Comparison of ENCODE assay signal across 10 mouse cellular contexts in the genomic region with DNA sequence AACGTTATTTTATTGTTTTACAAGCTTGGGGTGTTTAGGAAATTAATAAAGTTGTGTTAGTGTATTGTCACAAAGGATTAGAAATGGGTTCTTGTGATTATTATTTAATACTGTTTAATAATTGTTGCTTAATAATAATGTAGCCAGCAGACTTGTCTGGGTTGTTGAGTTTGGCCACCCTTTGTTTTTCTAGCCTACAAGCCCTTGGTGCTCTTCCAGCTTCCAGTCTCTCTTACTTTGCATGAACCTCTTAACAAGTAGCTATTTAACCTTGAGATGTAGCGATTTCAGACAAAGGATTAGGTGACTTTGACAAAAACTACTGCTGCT. TPM values are rescaled to one million over a fixed set of nuclear protein-coding genes. Genes with fewer than 3 reads are reported as not detected.
DNase-seq lines count a peak whose midpoint lies in the region; ATAC-seq and TF ChIP-seq lines count a peak whose summit lies in the region.
"Had no signal": no experiment of that assay in that cellular context is flagged by ENCODE, and none has a peak within 500 bp of the region (broad histone marks: within the 10 kb centered on the region; RNA-seq: fewer than 3 reads in every experiment).

No protein-coding gene starts in this region.

- WGBS in forebrain, embryonic 14.5 days = 68% methylated on average over 2 of the region's 2 CpGs
- 71% methylated on average over 2 of the region's 2 CpGs for WGBS in forebrain, embryonic 10.5 days
- 37% methylated on average over 2 of the region's 2 CpGs for WGBS in kidney, postnatal 0 days
- 79% methylated on average over 2 of the region's 2 CpGs for WGBS in midbrain, embryonic 15.5 days

- no peak for DNase-seq in forebrain, embryonic 14.5 days (ENCODE audit: low spot score)
- DNase-seq in forebrain, embryonic 10.5 days (ENCODE audit: extremely low spot score, low spot score) = no peak
- DNase-seq in kidney, postnatal 0 days (ENCODE audit: low spot score) = peak; percentile 24
- DNase-seq in kidney, adult 8-10 months = no peak
- DNase-seq in fat pad, adult 2 months (ENCODE audit: extremely low read depth, low read depth, low spot score) = peak; percentile 80
- no peak for DNase-seq in embryo, embryonic 10.5 days (ENCODE audit: low spot score)
- DNase-seq: gastrocnemius, postnatal 25 days; spleen, adult 18-20 months had no signal

- 0 out of 2 replicates have a peak overlapping the region, but pooled peaks have one; percentile 8 for H3K9ac ChIP-seq in forebrain, embryonic 14.5 days (ENCODE audit: low read length)
- H3K9ac ChIP-seq in kidney, postnatal 0 days (ENCODE audit: low read depth, low read length) = no peak overlapping the region
- no peak overlapping the region for H3K9ac ChIP-seq in midbrain, embryonic 15.5 days

- no peaks in the 10 kb centered on the region for H3K36me3 ChIP-seq in forebrain, embryonic 14.5 days (ENCODE audit: control insufficient read depth, insufficient read depth, low read length)
- H3K36me3 ChIP-seq in forebrain, embryonic 10.5 days (replicated peaks) = peaks cover 3% of the 10 kb centered on the region; the same call in 1 of the 2 replicates
- H3K36me3 ChIP-seq in kidney, postnatal 0 days (ENCODE audit: insufficient read depth, low read length) = no peaks in the 10 kb centered on the region
- no peaks in the 10 kb centered on the region for H3K36me3 ChIP-seq in midbrain, embryonic 15.5 days (replicated peaks)

- H3K27me3 ChIP-seq in forebrain, embryonic 14.5 days (replicated peaks; ENCODE audit: control insufficient read depth, insufficient read depth, low read length) = no peaks in the 10 kb centered on the region
- H3K27me3 ChIP-seq in forebrain, embryonic 10.5 days (ENCODE audit: poor library complexity, severe bottlenecking) = no peaks in the 10 kb centered on the region
- H3K27me3 ChIP-seq in kidney, postnatal 0 days (ENCODE audit: insufficient read depth, low read length) = no peaks in the 10 kb centered on the region
- H3K27me3 ChIP-seq in midbrain, embryonic 15.5 days (replicated peaks) = no peaks in the 10 kb centered on the region

- peak overlapping the region; percentile 84; the same call in 1 of the 2 replicates for H3K4me2 ChIP-seq in forebrain, embryonic 14.5 days (ENCODE audit: low read length)
- peak overlapping the region; percentile 81 for H3K4me2 ChIP-seq in kidney, postnatal 0 days (ENCODE audit: low read length)
- H3K4me2 ChIP-seq in midbrain, embryonic 15.5 days = peak overlapping the region; percentile 72; the same call in 1 of the 2 replicates

- H3K27ac ChIP-seq in forebrain, embryonic 14.5 days (ENCODE audit: low read depth, low read length) = no peak overlapping the region
- no peak overlapping the region for H3K27ac ChIP-seq in forebrain, embryonic 10.5 days
- no peak overlapping the region for H3K27ac ChIP-seq in kidney, postnatal 0 days
- H3K27ac ChIP-seq in midbrain, embryonic 15.5 days = no peak overlapping the region

- H3K4me1 ChIP-seq in forebrain, embryonic 14.5 days (ENCODE audit: control insufficient read depth, insufficient read depth, low read length) = peaks cover 19% of the 10 kb centered on the region
- peaks cover 23% of the 10 kb centered on the region for H3K4me1 ChIP-seq in forebrain, embryonic 10.5 days
- peaks cover 11% of the 10 kb centered on the region for H3K4me1 ChIP-seq in kidney, postnatal 0 days (replicated peaks; ENCODE audit: insufficient read depth, low read length)
- peaks cover 39% of the 10 kb centered on the region for H3K4me1 ChIP-seq in midbrain, embryonic 15.5 days

- H3K4me3 ChIP-seq in forebrain, embryonic 14.5 days (ENCODE audit: low read depth, low read length) = no peak overlapping the region
- H3K4me3 ChIP-seq in forebrain, embryonic 10.5 days = no peak overlapping the region
- 0 out of 2 replicates have a peak overlapping the region, but pooled peaks have one; percentile 81 for H3K4me3 ChIP-seq in kidney, postnatal 0 days (replicated peaks; ENCODE audit: low read depth, low read length)
- no peak overlapping the region for H3K4me3 ChIP-seq in midbrain, embryonic 15.5 days

- no peak for ATAC-seq in forebrain, embryonic 14.5 days
- no peak for ATAC-seq in kidney, postnatal 0 days (replicated peaks; ENCODE audit: low FRiP score, low read depth)
- no peak for ATAC-seq in midbrain, embryonic 15.5 days (replicated peaks)
- ATAC-seq in inflammation-experienced regulatory T-cells, adult 6 months = no peak

- TF ChIP-seq CTCF in kidney, postnatal 0 days (IDR thresholded peaks at IDR 0.05; ENCODE audit: low read depth) = no peak

- H3K9me3 ChIP-seq in forebrain, embryonic 14.5 days (replicated peaks; ENCODE audit: control insufficient read depth, low read length) = no peaks in the 10 kb centered on the region
- H3K9me3 ChIP-seq in forebrain, embryonic 10.5 days = no peaks in the 10 kb centered on the region
- no peaks in the 10 kb centered on the region for H3K9me3 ChIP-seq in kidney, postnatal 0 days (replicated peaks; ENCODE audit: low read length)
- no peaks in the 10 kb centered on the region for H3K9me3 ChIP-seq in midbrain, embryonic 15.5 days

RNA-seq across cellular contexts. Expression of gene Acadsb, which starts 1.5 kb away (rescaled TPM):
- polyA plus RNA-seq in forebrain, embryonic 14.5 days (2014; fragmentation: Nextera tagmentation; extraction: Ambion mirVana) = 98.6 and 130 TPM in 2 replicates
- polyA plus RNA-seq in forebrain, embryonic 10.5 days (2016; fragmentation: Nextera tagmentation; extraction: Ambion mirVana) = 53.1 and 61.5 TPM in 2 replicates
- polyA plus RNA-seq in kidney, postnatal 0 days (2015; fragmentation: Nextera tagmentation; extraction: Ambion mirVana) = 101 and 112 TPM in 2 replicates
- polyA plus RNA-seq in midbrain, embryonic 15.5 days (2015; fragmentation: Nextera tagmentation; extraction: Ambion mirVana) = 107 and 110 TPM in 2 replicates
- 10 to 100 TPM; 27.1 to 66.2 (median 49.5) TPM for polyA plus RNA-seq in inflammation-experienced regulatory T-cells, adult 6 months (2017; shearing (Covaris generic))

RNA-seq across cellular contexts. Expression of gene Ikzf5, which starts 1.6 kb away (rescaled TPM):
- 21.9 and 23.8 TPM in 2 replicates for polyA plus RNA-seq in forebrain, embryonic 14.5 days (2014; fragmentation: Nextera tagmentation; extraction: Ambion mirVana)
- 14.6 and 15.5 TPM in 2 replicates for polyA plus RNA-seq in forebrain, embryonic 10.5 days (2016; fragmentation: Nextera tagmentation; extraction: Ambion mirVana)
- 11.9 and 13.8 TPM in 2 replicates for polyA plus RNA-seq in kidney, postnatal 0 days (2015; fragmentation: Nextera tagmentation; extraction: Ambion mirVana)
- polyA plus RNA-seq in midbrain, embryonic 15.5 days (2015; fragmentation: Nextera tagmentation; extraction: Ambion mirVana) = 10.1 and 12.5 TPM in 2 replicates
- polyA plus RNA-seq in inflammation-experienced regulatory T-cells, adult 6 months (2017; shearing (Covaris generic)) = 10 to 100 TPM; 29.4 to 39.5 (median 34.0) TPM

RNA-seq across cellular contexts. Expression of gene Pstk, which starts 41.0 kb away (rescaled TPM):
- 33.1 and 33.9 TPM in 2 replicates for polyA plus RNA-seq in forebrain, embryonic 14.5 days (2014; fragmentation: Nextera tagmentation; extraction: Ambion mirVana)
- 71.0 and 71.4 TPM in 2 replicates for polyA plus RNA-seq in forebrain, embryonic 10.5 days (2016; fragmentation: Nextera tagmentation; extraction: Ambion mirVana)
- 64.2 and 64.6 TPM in 2 replicates for polyA plus RNA-seq in kidney, postnatal 0 days (2015; fragmentation: Nextera tagmentation; extraction: Ambion mirVana)
- polyA plus RNA-seq in midbrain, embryonic 15.5 days (2015; fragmentation: Nextera tagmentation; extraction: Ambion mirVana) = 50.5 and 50.7 TPM in 2 replicates
- 10 to 100 TPM; 39.3 to 44.7 (median 44.3) TPM for polyA plus RNA-seq in inflammation-experienced regulatory T-cells, adult 6 months (2017; shearing (Covaris generic))

RNA-seq across cellular contexts. Expression of gene 2310057M21Rik, which starts 49.3 kb away (rescaled TPM):
- 25.1 and 27.1 TPM in 2 replicates for polyA plus RNA-seq in forebrain, embryonic 14.5 days (2014; fragmentation: Nextera tagmentation; extraction: Ambion mirVana)
- 21.3 and 22.7 TPM in 2 replicates for polyA plus RNA-seq in forebrain, embryonic 10.5 days (2016; fragmentation: Nextera tagmentation; extraction: Ambion mirVana)
- polyA plus RNA-seq in kidney, postnatal 0 days (2015; fragmentation: Nextera tagmentation; extraction: Ambion mirVana) = 15.0 and 16.9 TPM in 2 replicates
- polyA plus RNA-seq in midbrain, embryonic 15.5 days (2015; fragmentation: Nextera tagmentation; extraction: Ambion mirVana) = 29.1 and 32.0 TPM in 2 replicates
- 10 to 100 TPM; 21.7 to 26.3 (median 23.0) TPM for polyA plus RNA-seq in inflammation-experienced regulatory T-cells, adult 6 months (2017; shearing (Covaris generic))

Comparison
In these comparisons a context has a peak if more than half of its experiments do, and no peak if none do; other contexts are left out.
1. DNase-seq: peak in kidney, postnatal 0 days (single experiment) and fat pad, adult 2 months (single experiment); none in forebrain, embryonic 14.5 days (single experiment), forebrain, embryonic 10.5 days (single experiment), kidney, adult 8-10 months (0 of 2) and embryo, embryonic 10.5 days (single experiment).
2. Peak in every context shown above with its lines, with median percentiles within 50 percentile points of each other: H3K4me2 ChIP-seq.